Mouse (Mus musculus) hindbrain, embryonic 16.5 days (tissue): ENCODE measurements around the gene Prcc. TPM values are rescaled to one million over a fixed set of nuclear protein-coding genes. Genes with fewer than 3 reads are reported as not detected.

Source experiments
- ATAC-seq: fragments of 200-750 bp; cut with Nextera tagmentation; 2 replicates; pipeline ENCODE4 v1.8.0; 2017; ENCODE audit warnings: moderate TSS enrichment, moderate library complexity
- H3K27ac ChIP-seq: fragments of 300-500 bp; sonication (generic); 2 replicates; pipeline ENCODE4 v1.5.1; 2014; ENCODE audit warnings: low read depth, mild to moderate bottlenecking, control low read depth, low read length, moderate library complexity
- H3K27me3 ChIP-seq: fragments of 300-500 bp; sonication (generic); replicated peaks from 2 replicates; pipeline ENCODE4 v1.6.1; 2014; ENCODE audit warnings: low read length; ENCODE audit not compliant: control insufficient read depth, insufficient read depth
- H3K36me3 ChIP-seq: fragments of 300-500 bp; sonication (generic); 2 replicates; pipeline ENCODE4 v1.6.1; 2014; ENCODE audit warnings: mild to moderate bottlenecking, low read length, moderate library complexity, mixed read lengths; ENCODE audit not compliant: control insufficient read depth, insufficient read depth
- H3K4me1 ChIP-seq: fragments of 300-500 bp; sonication (generic); 2 replicates; pipeline ENCODE4 v1.6.1; 2014; ENCODE audit warnings: low read depth, low read length; ENCODE audit not compliant: control insufficient read depth, insufficient read depth
- H3K4me2 ChIP-seq: fragments of 300-500 bp; sonication (generic); 2 replicates; pipeline ENCODE4 v1.6.1; 2014; ENCODE audit warnings: mild to moderate bottlenecking, low read length, control low read depth, moderate library complexity
- H3K4me3 ChIP-seq: fragments of 300-500 bp; sonication (generic); 2 replicates; pipeline ENCODE4 v1.5.1; 2014; ENCODE audit warnings: mild to moderate bottlenecking, low read length, control low read depth, moderate library complexity
- H3K9ac ChIP-seq: fragments of 300-500 bp; sonication (generic); 2 replicates; pipeline ENCODE4 v1.6.1; 2014; ENCODE audit warnings: low read depth, mild to moderate bottlenecking, control low read depth, low read length, moderate library complexity
- H3K9me3 ChIP-seq: fragments of 300-500 bp; sonication (generic); 2 replicates; pipeline ENCODE4 v1.6.1; 2014; ENCODE audit warnings: mild to moderate bottlenecking, low read length, moderate library complexity; ENCODE audit not compliant: control insufficient read depth
- WGBS: fragments of 180-500 bp; shearing (Covaris S2); extraction: QIAGEN DNeasy Blood & Tissue Kit; methylation state at CpG from one replicate; pipeline ENCODE4 v1.1.7; 2014; 5-methylcytosine and 5-hydroxymethylcytosine counted together
- polyA plus RNA-seq: library from polyadenylated mRNA; unstranded; fragments of >200 nt; fragmentation: Nextera tagmentation; extraction: Ambion mirVana; gene quantifications from 2 replicates; pipeline ENCODE4 v1.2.1, GENCODE M21; 2015

Prcc gene
- polyA plus RNA-seq, 1 experiment from 2014 or later = 13.9 TPM

DNA sequence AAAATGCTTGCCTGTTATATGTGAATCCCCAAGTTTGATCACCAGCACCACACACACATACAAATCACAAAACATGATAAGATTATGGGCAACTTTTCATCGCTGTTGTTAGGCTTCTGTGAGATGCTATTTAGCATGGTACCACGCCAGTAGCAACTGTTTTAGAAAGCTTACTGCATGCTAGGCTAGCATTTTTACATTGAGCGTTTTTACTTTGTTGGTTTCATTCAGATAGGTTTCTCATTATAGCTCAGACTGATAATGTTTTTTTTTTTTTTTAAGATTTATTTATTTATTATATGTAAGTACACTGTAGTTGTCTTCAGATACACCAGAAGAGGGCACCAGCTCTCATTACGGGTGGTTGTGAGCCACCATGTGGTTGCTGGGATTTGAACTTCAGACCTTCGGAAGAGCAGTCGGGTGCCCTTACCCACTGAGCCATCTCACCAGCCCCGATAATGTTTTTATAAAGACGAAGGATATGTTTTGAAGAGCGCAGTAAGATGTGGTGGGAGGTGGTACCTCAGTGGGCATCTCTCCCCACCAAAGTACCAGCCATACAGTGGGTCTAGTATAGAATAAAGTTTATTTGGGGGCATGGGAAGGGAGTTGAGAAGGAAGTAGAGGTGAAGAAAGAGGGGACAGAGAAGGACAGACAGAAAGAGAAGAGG, 35.0 kb upstream of the Prcc start:
- Histone ChIP-seq H3K4me3 (peak overlapping the region; percentile 62), H3K9me3 (no peaks in the 10 kb centered on the region), H3K4me2 (peak overlapping the region; percentile 83), H3K4me1 (peaks cover 9% of the 10 kb centered on the region), H3K27ac (no peak overlapping the region), H3K9ac (no peak overlapping the region; the same call in 1 of the 2 replicates), H3K36me3 (peaks cover 32% of the 10 kb centered on the region), H3K27me3 (no peaks in the 10 kb centered on the region)
- ATAC-seq = no peak
- WGBS = 65% methylated on average over 9 of the region's 9 CpGs

DNA sequence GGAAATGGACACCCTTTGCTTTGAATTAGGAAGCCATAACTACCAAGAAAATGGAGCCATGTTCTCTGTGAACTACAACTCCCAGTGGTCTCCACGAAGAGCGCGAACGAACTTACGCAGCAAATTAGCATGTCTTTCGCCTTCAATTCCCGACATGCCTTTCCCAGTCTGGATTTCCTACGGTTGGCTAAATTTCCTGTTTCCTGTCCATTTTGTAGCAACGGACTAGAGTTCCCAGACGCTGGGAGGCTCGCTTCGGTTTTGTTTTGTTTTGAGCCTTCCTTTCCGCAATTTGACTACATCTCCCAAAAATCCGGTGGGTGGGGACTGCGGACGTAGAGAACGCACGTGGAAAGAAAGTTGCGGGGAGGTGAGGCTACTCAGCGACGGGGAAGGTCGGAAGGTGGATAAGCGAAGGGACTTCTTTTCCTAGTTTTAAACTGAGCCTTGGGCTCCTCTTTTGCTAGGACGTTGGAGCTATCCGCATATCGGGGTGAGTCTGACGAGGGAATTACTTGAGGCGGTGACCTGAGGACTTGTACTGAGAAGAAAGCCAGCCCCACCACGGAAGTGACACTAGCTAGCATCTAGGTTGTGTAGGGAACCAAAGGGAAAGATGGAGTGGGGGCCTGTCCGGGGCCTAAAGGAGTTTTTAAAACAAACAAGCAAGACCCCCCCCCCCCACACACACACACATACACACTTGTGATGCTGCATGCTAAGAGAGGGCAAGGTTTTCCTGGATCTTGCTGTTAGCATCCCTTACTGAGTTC, 34.1 kb upstream of the Prcc start, which contains the start of gene Mrpl24:
Gene Mrpl24 (plus strand): TSS at position 171 of the 773 bp plus-strand sequence.
- Histone ChIP-seq H3K27me3 (no peaks in the 10 kb centered on the region), H3K4me2 (peak within 1 kb of the TSS; percentile 83), H3K9me3 (no peaks in the 10 kb centered on the region), H3K4me3 (peak within 1 kb of the TSS; percentile 62), H3K36me3 (peaks cover 31% of the 10 kb centered on the region), H3K4me1 (peaks cover 9% of the 10 kb centered on the region), H3K9ac (peak within 1 kb of the TSS; percentile 64), H3K27ac (peak within 1 kb of the TSS; percentile 41)
- peak; percentile 88 for ATAC-seq
- WGBS = under 1% methylated on average over 30 of the region's 30 CpGs

DNA sequence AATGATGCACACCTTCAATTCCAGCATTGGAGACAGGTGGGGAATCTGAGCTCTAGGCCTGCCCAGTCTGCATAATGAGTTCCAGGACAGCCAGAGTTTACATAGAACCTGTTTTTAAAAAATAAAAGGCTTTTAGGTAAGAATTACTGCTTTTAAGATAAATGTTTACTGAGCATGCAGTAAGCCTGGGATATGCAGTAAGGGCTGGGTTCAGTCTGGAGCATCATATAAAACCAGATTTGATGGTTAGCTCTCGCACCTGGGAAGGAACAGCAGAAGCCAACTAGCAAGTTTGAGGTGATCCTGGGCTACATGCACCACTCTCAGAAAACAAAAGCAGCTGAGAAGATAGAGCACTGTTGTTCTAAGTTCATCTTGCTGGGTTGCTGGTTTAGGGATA, 33.1 kb upstream of the Prcc start:
- WGBS = 97% methylated on average over 1 of the region's 1 CpGs

DNA sequence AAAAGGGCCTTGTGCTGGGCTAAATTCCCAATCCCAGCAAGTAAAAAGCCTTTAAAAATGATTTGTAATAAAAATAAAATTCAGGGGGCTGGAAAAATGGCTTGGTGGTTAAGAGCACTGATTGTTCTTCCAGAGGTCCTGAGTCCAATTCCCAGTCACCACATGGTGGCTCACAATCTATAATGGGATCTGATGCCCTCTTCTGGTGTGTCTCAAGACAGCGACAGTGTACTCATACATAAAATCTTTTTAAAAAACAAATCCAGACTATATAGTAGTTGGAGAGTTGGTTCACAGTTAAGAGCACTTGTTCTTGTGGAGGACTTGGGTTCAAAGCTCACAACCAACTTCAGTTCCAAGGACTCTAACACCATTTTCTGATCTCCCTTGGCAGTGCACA, 31.6 kb upstream of the Prcc start:
- H3K9me3 ChIP-seq = no peaks in the 10 kb centered on the region
- WGBS = 100% methylated on average over 1 of the region's 1 CpGs
- no peak overlapping the region for H3K9ac ChIP-seq
- H3K4me1 ChIP-seq = peaks cover 9% of the 10 kb centered on the region
- no peak overlapping the region for H3K4me2 ChIP-seq
- H3K27me3 ChIP-seq = no peaks in the 10 kb centered on the region
- no peak overlapping the region for H3K27ac ChIP-seq
- no peak overlapping the region for H3K4me3 ChIP-seq
- ATAC-seq = no peak
- peaks cover 18% of the 10 kb centered on the region for H3K36me3 ChIP-seq

More for the DNA sequence above, 33.1 kb upstream of the Prcc start:
- H3K4me2 ChIP-seq = no peak overlapping the region
- H3K27ac ChIP-seq = no peak overlapping the region
- no peaks in the 10 kb centered on the region for H3K9me3 ChIP-seq
- ATAC-seq = no peak
- H3K9ac ChIP-seq = no peak overlapping the region
- H3K4me3 ChIP-seq = no peak overlapping the region
- no peaks in the 10 kb centered on the region for H3K27me3 ChIP-seq
- peaks cover 9% of the 10 kb centered on the region for H3K4me1 ChIP-seq
- H3K36me3 ChIP-seq = peaks cover 27% of the 10 kb centered on the region

DNA sequence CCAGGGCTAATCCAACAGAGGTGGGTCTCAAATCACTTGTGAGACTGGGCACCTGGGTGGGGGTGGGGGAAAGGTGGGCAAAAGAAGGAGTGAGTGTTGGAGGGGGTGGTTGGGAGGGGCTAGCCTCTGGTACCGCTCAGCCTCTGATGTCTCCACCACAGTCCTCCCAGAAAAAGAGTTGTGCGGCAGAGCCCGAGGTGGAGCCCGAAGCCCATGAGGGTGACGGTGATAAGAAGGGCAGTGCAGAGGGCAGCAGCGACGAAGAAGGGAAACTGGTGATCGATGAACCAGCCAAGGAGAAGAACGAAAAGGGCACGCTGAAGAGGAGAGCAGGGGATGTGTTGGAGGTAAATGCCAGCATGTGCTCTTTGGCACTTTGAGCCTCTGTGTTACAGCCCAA, 28.5 kb upstream of the Prcc start:
- no peak for ATAC-seq
- 95% methylated on average over 10 of the region's 10 CpGs for WGBS
- H3K9me3 ChIP-seq = no peaks in the 10 kb centered on the region
- H3K27me3 ChIP-seq = no peaks in the 10 kb centered on the region
- H3K4me1 ChIP-seq = peaks cover 19% of the 10 kb centered on the region
- H3K36me3 ChIP-seq = peaks cover 18% of the 10 kb centered on the region
- H3K4me2 ChIP-seq = no peak overlapping the region
- H3K27ac ChIP-seq = no peak overlapping the region
- H3K4me3 ChIP-seq = no peak overlapping the region
- H3K9ac ChIP-seq = no peak overlapping the region

DNA sequence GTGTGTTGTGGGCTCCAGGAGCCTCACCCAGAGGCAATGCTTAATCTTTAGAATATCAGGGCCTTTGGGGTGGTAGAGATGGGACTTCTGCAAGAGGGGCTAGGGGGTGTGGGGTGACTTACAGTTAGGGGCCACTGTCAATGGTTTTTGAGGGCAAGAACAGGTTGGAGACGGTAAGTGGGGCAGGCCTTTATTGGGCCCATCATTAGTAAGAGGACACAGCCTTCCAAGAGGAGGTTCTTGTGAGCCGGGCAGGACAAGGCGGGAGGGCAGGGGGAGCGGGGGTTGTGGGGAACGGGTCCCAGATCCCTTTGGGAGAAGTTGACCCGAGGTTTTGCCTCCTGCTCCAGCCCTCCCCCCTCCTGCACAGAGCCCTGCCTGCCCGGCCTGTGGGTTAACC, 28.1 kb upstream of the Prcc start:
- no peak for ATAC-seq
- H3K4me3 ChIP-seq = no peak overlapping the region
- no peaks in the 10 kb centered on the region for H3K9me3 ChIP-seq
- no peaks in the 10 kb centered on the region for H3K27me3 ChIP-seq
- H3K4me2 ChIP-seq = no peak overlapping the region
- no peak overlapping the region for H3K9ac ChIP-seq
- H3K4me1 ChIP-seq = peaks cover 18% of the 10 kb centered on the region
- H3K36me3 ChIP-seq = peaks cover 18% of the 10 kb centered on the region
- H3K27ac ChIP-seq = no peak overlapping the region
- 81% methylated on average over 7 of the region's 7 CpGs for WGBS

DNA sequence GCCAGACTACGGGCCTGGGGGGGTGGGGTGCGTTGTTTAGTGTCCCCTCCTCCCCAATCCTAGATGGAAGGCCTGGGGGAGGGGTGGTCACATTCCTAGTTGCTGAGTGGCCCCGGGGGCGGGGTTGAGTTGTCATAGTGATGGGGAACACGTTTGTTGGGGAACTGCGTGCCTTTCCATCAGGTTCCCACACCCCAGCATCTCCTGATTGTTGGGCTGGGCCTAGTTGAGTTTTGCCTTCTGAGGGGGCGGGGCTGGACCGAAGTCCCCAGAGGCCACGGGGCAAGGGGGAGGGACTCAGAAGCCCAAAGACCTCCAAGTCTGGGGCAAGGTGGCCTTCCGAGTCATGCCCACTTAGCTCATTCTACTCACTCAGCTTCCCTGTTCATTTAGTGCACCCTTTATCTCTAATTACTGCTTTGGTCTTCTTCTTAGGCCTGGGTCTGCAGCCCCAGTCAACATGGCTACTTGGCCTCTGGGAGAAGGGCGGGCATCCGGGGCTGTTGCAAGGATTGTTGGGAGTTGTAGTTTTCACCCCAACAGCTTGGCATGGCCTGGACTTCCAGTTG, 25.2 kb upstream of the Prcc start:
- Histone ChIP-seq H3K9me3 (no peaks in the 10 kb centered on the region), H3K27ac (peak overlapping the region; percentile 69), H3K4me3 (peak overlapping the region; percentile 33), H3K27me3 (no peaks in the 10 kb centered on the region), H3K36me3 (peaks cover 11% of the 10 kb centered on the region), H3K4me1 (peaks cover 32% of the 10 kb centered on the region), H3K9ac (peak overlapping the region; percentile 57), H3K4me2 (peak overlapping the region; percentile 62)
- peak; percentile 34; the same call in 1 of the 2 replicates for ATAC-seq
- WGBS = 1% methylated on average over 9 of the region's 12 CpGs

DNA sequence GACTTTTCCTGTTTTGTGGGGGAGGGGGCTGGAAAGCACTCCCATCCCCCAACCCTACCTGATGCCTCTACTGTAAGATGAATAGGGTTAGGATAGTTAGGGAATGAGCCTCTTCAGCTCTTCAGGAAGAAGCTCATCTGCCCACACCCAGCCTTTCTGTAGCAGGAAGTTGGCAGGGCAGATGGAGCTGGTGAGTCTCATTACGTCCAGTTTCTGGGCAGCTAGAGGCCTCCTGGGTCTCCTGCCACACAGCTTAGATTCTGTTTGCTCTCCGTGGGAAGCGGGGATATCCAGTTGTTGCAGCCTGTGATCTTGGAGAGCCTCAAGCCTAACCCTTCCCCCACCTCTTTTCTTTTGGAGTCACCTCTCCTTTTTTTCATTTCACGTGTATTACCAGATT, 24.5 kb upstream of the Prcc start:
- no peaks in the 10 kb centered on the region for H3K9me3 ChIP-seq
- WGBS = 3% methylated on average over 4 of the region's 4 CpGs
- peak overlapping the region; percentile 62 for H3K4me2 ChIP-seq
- peaks cover 7% of the 10 kb centered on the region; the same call in 1 of the 2 replicates for H3K36me3 ChIP-seq
- H3K9ac ChIP-seq = peak overlapping the region; percentile 57
- peak overlapping the region; percentile 33 for H3K4me3 ChIP-seq
- H3K4me1 ChIP-seq = peaks cover 32% of the 10 kb centered on the region
- ATAC-seq = no peak
- no peaks in the 10 kb centered on the region for H3K27me3 ChIP-seq
- H3K27ac ChIP-seq = peak overlapping the region; percentile 69

DNA sequence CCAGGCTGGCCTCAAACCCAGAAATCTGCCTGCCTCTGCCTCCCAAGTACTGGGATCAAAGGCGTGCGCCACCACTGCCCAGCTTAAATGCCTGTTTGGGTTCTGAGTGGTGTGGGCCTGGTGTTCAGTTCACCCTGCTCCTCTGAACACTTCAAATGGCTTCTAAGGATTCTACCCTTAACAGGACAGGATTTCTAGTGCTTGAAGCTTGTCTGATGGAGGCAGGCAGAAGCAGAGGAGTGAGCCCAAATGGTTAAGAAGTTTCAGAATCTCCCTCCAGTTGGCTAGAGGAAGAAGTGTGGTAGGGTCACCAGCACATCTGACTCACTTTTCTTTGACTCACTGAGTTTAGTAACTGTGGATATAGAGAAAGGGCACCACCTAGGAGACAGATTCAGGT, 24.0 kb upstream of the Prcc start:
- no peaks in the 10 kb centered on the region for H3K27me3 ChIP-seq
- 88% methylated on average over 2 of the region's 2 CpGs for WGBS
- no peak overlapping the region; the same call in 1 of the 2 replicates for H3K4me2 ChIP-seq
- 0 out of 2 replicates have a peak, but pooled peaks cover 2% of the 10 kb centered on the region for H3K36me3 ChIP-seq
- peaks cover 32% of the 10 kb centered on the region for H3K4me1 ChIP-seq
- H3K9me3 ChIP-seq = no peaks in the 10 kb centered on the region
- ATAC-seq = no peak
- no peak overlapping the region for H3K27ac ChIP-seq
- H3K4me3 ChIP-seq = no peak overlapping the region
- H3K9ac ChIP-seq = no peak overlapping the region
